10 mouse cellular contexts compared by ENCODE assay signal in genomic region chr4:154224267-154224969, GRCm38 (mm10). TPM values are rescaled to one million over a fixed set of nuclear protein-coding genes. Genes with fewer than 3 reads are reported as not detected.
DNase-seq lines count a peak whose midpoint lies in the region; ATAC-seq and TF ChIP-seq lines count a peak whose summit lies in the region.
"Had no signal": no experiment of that assay in that cellular context is flagged by ENCODE, and none has a peak within 500 bp of the region (broad histone marks: within the 10 kb centered on the region; RNA-seq: fewer than 3 reads in every experiment).

No protein-coding gene starts in this region.

- peak overlapping the region; percentile 31; the same call in 1 of the 2 replicates for H3K9ac ChIP-seq in midbrain, embryonic 12.5 days (replicated peaks)
- H3K9ac ChIP-seq in midbrain, embryonic 11.5 days (ENCODE audit: low read length): no peak overlapping the region
- peak overlapping the region; percentile 38; the same call in 1 of the 2 replicates for H3K9ac ChIP-seq in heart, embryonic 14.5 days (ENCODE audit: low read length)
- H3K9ac ChIP-seq in limb, embryonic 11.5 days (ENCODE audit: low read length): no peak overlapping the region
- H3K9ac ChIP-seq in stomach, postnatal 0 days (ENCODE audit: low read length): no peak overlapping the region

- H3K36me3 ChIP-seq in midbrain, embryonic 12.5 days: no peaks in the 10 kb centered on the region
- H3K36me3 ChIP-seq in midbrain, embryonic 11.5 days (ENCODE audit: control insufficient read depth, insufficient read depth, low read length): no peaks in the 10 kb centered on the region
- H3K36me3 ChIP-seq in heart, embryonic 14.5 days (ENCODE audit: control insufficient read depth, insufficient read depth, low read length): no peaks in the 10 kb centered on the region
- no peaks in the 10 kb centered on the region for H3K36me3 ChIP-seq in limb, embryonic 11.5 days (ENCODE audit: control insufficient read depth, insufficient read depth, low read length)
- no peaks in the 10 kb centered on the region for H3K36me3 ChIP-seq in stomach, postnatal 0 days (ENCODE audit: control insufficient read depth, insufficient read depth, low read length)

- H3K27ac ChIP-seq in midbrain, embryonic 12.5 days (replicated peaks): 0 out of 2 replicates have a peak overlapping the region, but pooled peaks have one; percentile 35
- H3K27ac ChIP-seq in midbrain, embryonic 11.5 days (ENCODE audit: low read depth, low read length): no peak overlapping the region
- peak overlapping the region in 1 of 2 experiments; percentile 64; a peak in 1 of 4 replicates for H3K27ac ChIP-seq in heart, embryonic 14.5 days (replicated peaks in 1 of 2; ENCODE audit: control insufficient read depth in 1 of 2, insufficient read depth in 1 of 2, low read depth in 2 of 2, low read length in 2 of 2)
- H3K27ac ChIP-seq in limb, embryonic 11.5 days (replicated peaks; ENCODE audit: low read depth, low read length): peak overlapping the region; percentile 48; the same call in 1 of the 2 replicates
- H3K27ac ChIP-seq in stomach, postnatal 0 days (replicated peaks): no peak overlapping the region
- no peak overlapping the region for H3K27ac ChIP-seq in layer of hippocampus, adult 2 months

- H3K4me1 ChIP-seq in midbrain, embryonic 12.5 days: peaks cover 6% of the 10 kb centered on the region
- H3K4me1 ChIP-seq in midbrain, embryonic 11.5 days (ENCODE audit: control insufficient read depth, insufficient read depth, low read length): no peaks in the 10 kb centered on the region
- peaks cover 40 to 47% of the 10 kb centered on the region in 2 experiments for H3K4me1 ChIP-seq in heart, embryonic 14.5 days (ENCODE audit: control insufficient read depth in 2 of 2, insufficient read depth in 2 of 2, low read length in 2 of 2)
- peaks cover 13% of the 10 kb centered on the region for H3K4me1 ChIP-seq in limb, embryonic 11.5 days (ENCODE audit: control insufficient read depth, insufficient read depth, low read length)
- peaks cover 5% of the 10 kb centered on the region; the same call in 1 of the 2 replicates for H3K4me1 ChIP-seq in stomach, postnatal 0 days (replicated peaks; ENCODE audit: control insufficient read depth, insufficient read depth)
- H3K4me1 ChIP-seq: megakaryocyte, embryonic 14.5 days had no signal

- 46% methylated on average over 6 of the region's 6 CpGs for WGBS in midbrain, embryonic 12.5 days
- 42% methylated on average over 6 of the region's 6 CpGs for WGBS in midbrain, embryonic 11.5 days
- 19% methylated on average over 6 of the region's 6 CpGs for WGBS in heart, embryonic 14.5 days
- 12% methylated on average over 6 of the region's 6 CpGs for WGBS in limb, embryonic 11.5 days
- 32% methylated on average over 6 of the region's 6 CpGs for WGBS in stomach, postnatal 0 days

- TF ChIP-seq EP300 in stomach, postnatal 0 days (optimal IDR thresholded peaks at IDR 0.05): no peak

- TF ChIP-seq CTCF in stomach, postnatal 0 days (IDR thresholded peaks at IDR 0.05; ENCODE audit: low read depth): no peak
- TF ChIP-seq CTCF in layer of hippocampus, adult 2 months (conservative IDR thresholded peaks at IDR 0.05): no peak

- DNase-seq in midbrain, embryonic 11.5 days (ENCODE audit: low spot score, missing footprints): no peak
- peak; percentile 29 for DNase-seq in limb, embryonic 11.5 days (ENCODE audit: low spot score)
- no peak for DNase-seq in stomach, postnatal 0 days (ENCODE audit: low spot score)
- DNase-seq in layer of hippocampus, adult 2 months (ENCODE audit: low spot score in 2 of 2): no peak
- DNase-seq: gastrocnemius, postnatal 25 days; layer of hippocampus, adult 9-11 months had no signal

- H3K4me3 ChIP-seq in midbrain, embryonic 12.5 days: no peak overlapping the region
- H3K4me3 ChIP-seq in midbrain, embryonic 11.5 days (ENCODE audit: low read depth, low read length): no peak overlapping the region
- no peak overlapping the region for H3K4me3 ChIP-seq in heart, embryonic 14.5 days (ENCODE audit: control insufficient read depth in 1 of 2, insufficient read depth in 1 of 2, low read depth in 1 of 2, low read length in 2 of 2)
- no peak overlapping the region for H3K4me3 ChIP-seq in limb, embryonic 11.5 days (ENCODE audit: low read depth, low read length)
- no peak overlapping the region for H3K4me3 ChIP-seq in stomach, postnatal 0 days (ENCODE audit: low read depth, low read length)
- no peak overlapping the region for H3K4me3 ChIP-seq in layer of hippocampus, adult 2 months
- H3K4me3 ChIP-seq: megakaryocyte, embryonic 14.5 days had no signal

- no peak overlapping the region for H3K4me2 ChIP-seq in midbrain, embryonic 12.5 days (replicated peaks)
- H3K4me2 ChIP-seq in midbrain, embryonic 11.5 days: no peak overlapping the region
- H3K4me2 ChIP-seq in heart, embryonic 14.5 days (ENCODE audit: low read length): no peak overlapping the region
- H3K4me2 ChIP-seq in limb, embryonic 11.5 days (ENCODE audit: low read depth, severe bottlenecking): no peak overlapping the region
- H3K4me2 ChIP-seq in stomach, postnatal 0 days (replicated peaks; ENCODE audit: low read depth): no peak overlapping the region

- H3K27me3 ChIP-seq in midbrain, embryonic 12.5 days: no peaks in the 10 kb centered on the region; the same call in 1 of the 2 replicates
- H3K27me3 ChIP-seq in midbrain, embryonic 11.5 days (ENCODE audit: control insufficient read depth, insufficient read depth, low read length): no peaks in the 10 kb centered on the region
- H3K27me3 ChIP-seq in heart, embryonic 14.5 days (ENCODE audit: control insufficient read depth, insufficient read depth, low read length): 0 out of 2 replicates have a peak, but pooled peaks cover 2% of the 10 kb centered on the region
- no peaks in the 10 kb centered on the region for H3K27me3 ChIP-seq in limb, embryonic 11.5 days (ENCODE audit: control insufficient read depth, insufficient read depth, low read length)
- H3K27me3 ChIP-seq in stomach, postnatal 0 days (ENCODE audit: control insufficient read depth, insufficient read depth, low read length): no peaks in the 10 kb centered on the region

- ATAC-seq in midbrain, embryonic 12.5 days (ENCODE audit: low FRiP score, low read depth): no peak
- no peak for ATAC-seq in midbrain, embryonic 11.5 days (ENCODE audit: low FRiP score)
- ATAC-seq in heart, embryonic 14.5 days (ENCODE audit: insufficient number of reproducible peaks, insufficient read depth, low FRiP score, low read depth): peak; percentile 62
- peak; percentile 66 for ATAC-seq in limb, embryonic 11.5 days (ENCODE audit: insufficient number of reproducible peaks, low FRiP score, low TSS enrichment, low read depth)
- ATAC-seq in stomach, postnatal 0 days (ENCODE audit: low FRiP score, low TSS enrichment): peak; percentile 27; the same call in 1 of the 2 replicates
- no peak for ATAC-seq in frontal cortex, adult (ENCODE audit: low TSS enrichment)

- no peaks in the 10 kb centered on the region for H3K9me3 ChIP-seq in midbrain, embryonic 12.5 days
- no peaks in the 10 kb centered on the region for H3K9me3 ChIP-seq in midbrain, embryonic 11.5 days (ENCODE audit: control insufficient read depth, low read length)
- no peaks in the 10 kb centered on the region for H3K9me3 ChIP-seq in heart, embryonic 14.5 days (ENCODE audit: control insufficient read depth, low read length)
- no peaks in the 10 kb centered on the region for H3K9me3 ChIP-seq in limb, embryonic 11.5 days (ENCODE audit: control insufficient read depth, low read length)
- no peaks in the 10 kb centered on the region for H3K9me3 ChIP-seq in stomach, postnatal 0 days (ENCODE audit: control insufficient read depth, low read length)
- H3K9me3 ChIP-seq: megakaryocyte, embryonic 14.5 days had no signal

RNA-seq across cellular contexts. Expression of gene Megf6, which starts 53.9 kb away (rescaled TPM):
- 21.3 and 29.5 TPM in 2 replicates for polyA plus RNA-seq in midbrain, embryonic 12.5 days (2016; fragmentation: Nextera tagmentation; extraction: Ambion mirVana)
- polyA plus RNA-seq in midbrain, embryonic 11.5 days (2014; fragmentation: Nextera tagmentation; extraction: Ambion mirVana): 11.5 and 12.4 TPM in 2 replicates
- 33.3 and 39.8 TPM in 2 replicates for polyA plus RNA-seq in heart, embryonic 14.5 days (2014; fragmentation: Nextera tagmentation; extraction: Ambion mirVana)
- 30.3 and 37.3 TPM in 2 replicates for polyA plus RNA-seq in limb, embryonic 11.5 days (2014; fragmentation: Nextera tagmentation; extraction: Ambion mirVana)
- polyA plus RNA-seq in stomach, postnatal 0 days (2015; fragmentation: Nextera tagmentation; extraction: Ambion mirVana): 10.2 and 10.8 TPM in 2 replicates
- total RNA-seq in layer of hippocampus, adult 2 months (2021): 1 to 10 TPM; 3.9 to 5.5 TPM

Comparison
In these comparisons a context has a peak if more than half of its experiments do, and no peak if none do; other contexts are left out.
1. H3K27ac ChIP-seq: peak in midbrain, embryonic 12.5 days (single experiment) and limb, embryonic 11.5 days (single experiment); none in midbrain, embryonic 11.5 days (single experiment), stomach, postnatal 0 days (single experiment) and layer of hippocampus, adult 2 months (single experiment).
2. H3K9ac ChIP-seq: peak in midbrain, embryonic 12.5 days (single experiment) and heart, embryonic 14.5 days (single experiment); none in midbrain, embryonic 11.5 days (single experiment), limb, embryonic 11.5 days (single experiment) and stomach, postnatal 0 days (single experiment).
3. ATAC-seq: peak in heart, embryonic 14.5 days (single experiment), limb, embryonic 11.5 days (single experiment) and stomach, postnatal 0 days (single experiment); none in midbrain, embryonic 12.5 days (single experiment), midbrain, embryonic 11.5 days (single experiment) and frontal cortex, adult (single experiment).